Mouse (Mus musculus) limb, embryonic 12.5 days (tissue): ENCODE data around the gene Ints3. TPM values are rescaled to one million over a fixed set of nuclear protein-coding genes. Genes with fewer than 3 reads are reported as not detected.

ENCODE experiments used
- ATAC-seq: fragments of 200-750 bp; cut with Nextera tagmentation; 2 replicates; pipeline ENCODE4 v1.8.0; 2017; ENCODE audit warnings: low read depth, moderate TSS enrichment; ENCODE audit not compliant: insufficient number of reproducible peaks, insufficient read depth, low FRiP score, low TSS enrichment
- H3K27ac ChIP-seq: fragments of 300-500 bp; sonication (generic); 2 replicates; pipeline ENCODE4 v1.5.1; 2016; ENCODE audit warnings: mild to moderate bottlenecking, moderate library complexity
- H3K27me3 ChIP-seq: fragments of 300-500 bp; sonication (generic); 2 replicates; pipeline ENCODE4 v1.6.1; 2016; ENCODE audit warnings: mild to moderate bottlenecking, moderate library complexity
- H3K36me3 ChIP-seq: fragments of 300-500 bp; sonication (generic); 2 replicates; pipeline ENCODE4 v1.6.1; 2016; ENCODE audit warnings: mild to moderate bottlenecking, moderate library complexity
- H3K4me1 ChIP-seq: fragments of 300-500 bp; sonication (generic); replicated peaks from 2 replicates; pipeline ENCODE4 v1.6.1; 2016
- H3K4me2 ChIP-seq: fragments of 300-500 bp; sonication (generic); 2 replicates; pipeline ENCODE4 v1.6.1; 2016; ENCODE audit warnings: mild to moderate bottlenecking, moderate library complexity
- H3K4me3 ChIP-seq: fragments of 300-500 bp; sonication (generic); replicated peaks from 2 replicates; pipeline ENCODE4 v1.5.1; 2016; ENCODE audit warnings: mild to moderate bottlenecking
- H3K9ac ChIP-seq: fragments of 300-500 bp; sonication (generic); replicated peaks from 2 replicates; pipeline ENCODE4 v1.6.1; 2016; ENCODE audit warnings: mild to moderate bottlenecking, moderate library complexity
- H3K9me3 ChIP-seq: fragments of 300-500 bp; sonication (generic); 2 replicates; pipeline ENCODE4 v1.6.1; 2016; ENCODE audit warnings: mild to moderate bottlenecking, moderate library complexity
- WGBS: fragments of 180-500 bp; shearing (Covaris S2); methylation state at CpG from one replicate; pipeline ENCODE4 v1.1.7; 2016; 5-methylcytosine and 5-hydroxymethylcytosine counted together
- polyA plus RNA-seq: library from polyadenylated mRNA; unstranded; fragments of >200 nt; fragmentation: Nextera tagmentation; extraction: Ambion mirVana; gene quantifications from 2 replicates; pipeline ENCODE4 v1.2.1, GENCODE M21; 2016

Ints3 gene
- polyA plus RNA-seq, 1 experiment from 2014 or later = 44.5 TPM

DNA sequence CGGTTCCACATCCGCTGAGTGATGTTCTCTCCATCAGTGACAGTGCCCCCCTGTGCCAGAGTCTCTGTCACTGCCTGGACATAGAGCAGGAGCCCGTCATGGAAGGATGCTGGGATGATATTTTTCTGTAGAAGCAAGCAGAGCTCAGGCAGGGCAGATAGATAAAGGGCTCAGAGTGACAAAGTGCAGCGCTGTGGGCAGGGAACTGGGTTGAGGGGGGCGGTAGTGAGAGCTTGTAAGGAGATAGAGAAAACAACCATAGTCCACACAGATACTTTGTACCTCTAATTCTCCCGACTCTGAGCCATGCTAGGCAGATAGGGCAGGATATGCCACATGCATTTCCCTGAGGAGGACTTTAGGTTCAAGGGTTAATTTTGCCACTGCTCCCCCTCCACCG, 29.2 kb upstream of the Ints3 start:
- Histone ChIP-seq H3K36me3 (no peaks in the 10 kb centered on the region), H3K27me3 (peaks cover 66% of the 10 kb centered on the region), H3K4me2 (no peak overlapping the region), H3K27ac (no peak overlapping the region), H3K4me1 (peaks cover 17% of the 10 kb centered on the region), H3K9me3 (no peaks in the 10 kb centered on the region), H3K4me3 (no peak overlapping the region), H3K9ac (no peak overlapping the region)
- ATAC-seq = no peak
- 32% methylated on average over 7 of the region's 7 CpGs for WGBS

DNA sequence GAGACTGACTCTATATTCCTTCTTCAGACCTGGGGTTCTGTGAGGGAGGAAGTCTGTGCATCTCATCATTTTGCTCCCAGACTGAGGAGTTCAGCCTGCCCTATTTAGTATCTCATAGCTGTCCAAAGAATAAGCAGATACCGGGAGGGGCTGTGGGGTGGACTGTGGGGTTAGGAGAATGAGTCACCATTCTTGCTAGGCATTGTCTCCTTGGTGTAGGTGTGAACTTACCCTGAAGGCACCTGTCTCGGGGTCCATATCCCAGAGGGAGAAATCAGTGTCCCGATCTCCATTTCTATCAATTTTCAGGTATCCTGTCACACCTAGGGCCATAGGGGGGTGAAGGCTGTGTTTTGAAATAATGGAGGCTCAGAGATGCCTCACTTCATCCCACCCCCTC, 28.5 kb upstream of the Ints3 start:
- Histone ChIP-seq H3K4me3 (no peak overlapping the region), H3K36me3 (no peaks in the 10 kb centered on the region), H3K9ac (no peak overlapping the region), H3K27me3 (peaks cover 66% of the 10 kb centered on the region), H3K27ac (no peak overlapping the region), H3K9me3 (no peaks in the 10 kb centered on the region), H3K4me1 (peaks cover 17% of the 10 kb centered on the region), H3K4me2 (no peak overlapping the region)
- 84% methylated on average over 3 of the region's 3 CpGs for WGBS
- ATAC-seq = no peak

- Histone ChIP-seq H3K36me3 (no peaks in the 10 kb centered on the region), H3K27me3 (peaks cover 53% of the 10 kb centered on the region), H3K4me2 (no peak overlapping the region)
Measured at GRCm38 (mm10) chr3:90460315-90460714, 26.9 kb upstream of the Ints3 start.

GRCm38 (mm10) chr3:90459727-90460126, 26.3 kb upstream of the Ints3 start:
- no peaks in the 10 kb centered on the region; the same call in 1 of the 2 replicates for H3K4me1 ChIP-seq
- 79% methylated on average over 9 of the region's 9 CpGs for WGBS
- ATAC-seq = no peak
- H3K36me3 ChIP-seq = no peaks in the 10 kb centered on the region
- peaks cover 47% of the 10 kb centered on the region for H3K27me3 ChIP-seq
- no peak overlapping the region for H3K4me2 ChIP-seq
- H3K9ac ChIP-seq = no peak overlapping the region
- H3K9me3 ChIP-seq = no peaks in the 10 kb centered on the region
- no peak overlapping the region for H3K4me3 ChIP-seq
- H3K27ac ChIP-seq = no peak overlapping the region

More at GRCm38 (mm10) chr3:90460315-90460714, 26.9 kb upstream of the Ints3 start:
- whole genome bisulfite sequencing = 69% methylated on average over 5 of the region's 5 CpGs
- Histone ChIP-seq H3K9me3 (no peaks in the 10 kb centered on the region), H3K9ac (no peak overlapping the region), H3K4me3 (no peak overlapping the region), H3K4me1 (peaks cover 6% of the 10 kb centered on the region), H3K27ac (no peak overlapping the region)
- ATAC-seq = no peak

DNA sequence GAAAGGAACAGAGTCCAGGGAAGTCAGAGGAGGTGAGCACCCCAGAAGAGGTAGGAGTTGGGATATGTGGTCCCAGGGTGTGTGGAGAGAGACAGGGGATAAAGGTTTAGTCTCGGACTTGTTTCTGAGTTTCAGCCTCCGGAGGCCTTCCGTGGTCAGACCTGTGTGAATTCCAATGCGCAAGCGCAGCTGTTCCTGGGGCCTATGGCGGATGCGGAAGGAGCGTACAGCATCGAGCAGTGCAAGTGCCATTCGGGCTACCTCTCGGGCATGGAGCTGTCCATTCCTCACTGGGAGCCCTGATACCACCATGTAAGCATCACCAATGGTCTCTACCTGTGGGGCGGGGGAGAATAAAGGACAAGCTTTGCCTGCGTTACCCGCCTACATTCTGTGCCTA, 21.5 kb upstream of the Ints3 start:
- Histone ChIP-seq H3K4me2 (no peak overlapping the region), H3K36me3 (no peaks in the 10 kb centered on the region), H3K4me1 (no peaks in the 10 kb centered on the region; the same call in 1 of the 2 replicates), H3K4me3 (no peak overlapping the region), H3K9ac (no peak overlapping the region), H3K27ac (no peak overlapping the region), H3K27me3 (peaks cover 7% of the 10 kb centered on the region; the same call in 1 of the 2 replicates), H3K9me3 (no peaks in the 10 kb centered on the region)
- WGBS = 85% methylated on average over 14 of the region's 14 CpGs
- no peak for ATAC-seq

DNA sequence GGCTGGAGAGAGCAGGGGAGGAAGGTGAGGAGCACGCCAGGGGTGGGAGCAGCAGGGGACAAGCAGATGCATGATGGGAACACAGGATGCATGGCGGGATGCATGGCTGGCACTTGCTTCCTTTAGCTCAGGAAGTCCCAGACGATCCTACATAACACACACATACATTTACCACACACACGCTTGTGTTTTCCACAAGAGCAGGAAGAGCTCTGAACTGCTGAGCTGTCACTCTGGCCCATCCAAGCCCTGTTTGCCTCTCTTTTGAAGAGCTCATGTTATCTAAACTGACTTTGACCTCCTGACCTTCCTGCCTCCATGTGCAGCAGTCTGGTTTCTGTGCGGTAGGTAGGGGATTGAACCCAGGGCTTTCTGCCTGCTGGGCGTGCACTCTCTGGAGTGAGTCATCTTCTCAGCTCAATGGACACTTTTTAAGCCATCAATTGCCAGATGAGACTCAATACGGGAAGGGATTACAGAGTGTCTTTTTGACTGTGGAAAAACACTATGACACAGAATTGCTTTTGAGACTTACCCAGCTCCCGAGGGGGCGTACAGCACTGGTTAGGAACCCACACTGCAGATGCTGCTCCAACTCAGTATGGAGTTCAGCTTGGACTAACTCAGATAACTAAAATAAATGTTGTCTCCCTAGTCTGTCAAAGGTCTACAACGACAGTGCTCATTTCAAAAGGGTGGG, 18.1 kb upstream of the Ints3 start:
- Histone ChIP-seq H3K9me3 (no peaks in the 10 kb centered on the region), H3K4me3 (no peak overlapping the region), H3K27ac (0 out of 2 replicates have a peak overlapping the region, but pooled peaks have one; percentile 12), H3K4me1 (peaks cover 8% of the 10 kb centered on the region), H3K36me3 (no peaks in the 10 kb centered on the region), H3K9ac (0 out of 2 replicates have a peak overlapping the region, but pooled peaks have one; percentile 23), H3K27me3 (0 out of 2 replicates have a peak, but pooled peaks cover 4% of the 10 kb centered on the region), H3K4me2 (peak overlapping the region; percentile 31)
- no peak for ATAC-seq
- 53% methylated on average over 10 of the region's 10 CpGs for WGBS

DNA sequence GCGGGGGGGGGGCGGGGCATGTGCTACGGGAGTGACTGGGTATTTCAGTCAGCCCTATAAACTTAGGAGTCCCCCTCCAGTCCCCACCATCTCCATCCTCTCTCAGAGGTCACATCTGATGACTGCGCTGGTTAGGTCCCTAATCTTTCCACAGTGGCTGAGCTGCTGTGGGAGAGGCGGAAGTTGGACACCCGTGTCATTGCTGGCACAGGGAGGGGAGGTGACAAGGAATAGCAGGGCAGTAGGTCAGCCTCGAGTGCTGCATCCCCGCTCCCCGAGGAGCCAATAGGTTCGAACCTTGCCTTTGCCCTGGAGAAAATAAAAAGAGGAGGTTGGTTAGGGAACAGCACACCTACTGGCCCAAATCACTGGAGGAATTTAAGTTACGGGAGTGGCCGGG, 17.5 kb upstream of the Ints3 start:
- Histone ChIP-seq H3K9me3 (no peaks in the 10 kb centered on the region), H3K4me3 (0 out of 2 replicates have a peak overlapping the region, but pooled peaks have one; percentile 1), H3K9ac (0 out of 2 replicates have a peak overlapping the region, but pooled peaks have one; percentile 23), H3K4me1 (peaks cover 10% of the 10 kb centered on the region), H3K36me3 (no peaks in the 10 kb centered on the region), H3K27ac (0 out of 2 replicates have a peak overlapping the region, but pooled peaks have one; percentile 12), H3K27me3 (0 out of 2 replicates have a peak, but pooled peaks cover 4% of the 10 kb centered on the region), H3K4me2 (peak overlapping the region; percentile 31)
- WGBS = 32% methylated on average over 12 of the region's 12 CpGs
- ATAC-seq = no peak

DNA sequence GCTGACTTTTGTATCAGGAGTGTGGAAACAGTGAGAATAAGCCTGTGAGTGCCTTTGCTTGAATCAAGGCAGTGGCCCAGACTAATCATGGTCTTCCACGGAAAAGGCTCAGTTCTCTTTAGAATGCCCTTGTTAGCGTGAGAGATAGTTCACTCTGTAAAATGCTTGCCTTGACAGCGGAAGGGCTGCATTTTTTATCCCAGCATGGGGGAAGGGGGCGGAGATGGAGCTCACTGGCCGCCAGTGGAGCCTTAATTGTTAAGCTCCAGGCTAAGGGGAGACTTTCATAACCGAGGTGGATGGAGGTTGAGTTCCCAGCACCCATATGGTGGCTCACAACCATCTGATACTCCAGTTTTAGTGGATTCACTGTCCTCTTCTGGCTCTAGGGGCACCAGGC, 15.2 kb upstream of the Ints3 start:
- 42% methylated on average over 6 of the region's 6 CpGs for WGBS
- no peaks in the 10 kb centered on the region for H3K9me3 ChIP-seq
- no peak overlapping the region for H3K4me3 ChIP-seq
- H3K36me3 ChIP-seq = no peaks in the 10 kb centered on the region
- no peak overlapping the region for H3K4me2 ChIP-seq
- no peak overlapping the region for H3K9ac ChIP-seq
- ATAC-seq = no peak
- H3K27ac ChIP-seq = no peak overlapping the region
- H3K4me1 ChIP-seq = peaks cover 15% of the 10 kb centered on the region
- 0 out of 2 replicates have a peak, but pooled peaks cover 4% of the 10 kb centered on the region for H3K27me3 ChIP-seq

- H3K36me3 ChIP-seq = no peaks in the 10 kb centered on the region
- H3K4me2 ChIP-seq = peak overlapping the region; percentile 57
- H3K27me3 ChIP-seq = 0 out of 2 replicates have a peak, but pooled peaks cover 4% of the 10 kb centered on the region
- no peak overlapping the region for H3K9ac ChIP-seq
- no peaks in the 10 kb centered on the region for H3K9me3 ChIP-seq
- peaks cover 15% of the 10 kb centered on the region for H3K4me1 ChIP-seq
- H3K4me3 ChIP-seq = peak overlapping the region; percentile 28
- WGBS = 28% methylated on average over 7 of the region's 7 CpGs
- ATAC-seq = peak; percentile 22; the same call in 1 of the 2 replicates
- peak overlapping the region; percentile 95 for H3K27ac ChIP-seq
Measured at GRCm38 (mm10) chr3:90447123-90447494, 13.7 kb upstream of the Ints3 start.

DNA sequence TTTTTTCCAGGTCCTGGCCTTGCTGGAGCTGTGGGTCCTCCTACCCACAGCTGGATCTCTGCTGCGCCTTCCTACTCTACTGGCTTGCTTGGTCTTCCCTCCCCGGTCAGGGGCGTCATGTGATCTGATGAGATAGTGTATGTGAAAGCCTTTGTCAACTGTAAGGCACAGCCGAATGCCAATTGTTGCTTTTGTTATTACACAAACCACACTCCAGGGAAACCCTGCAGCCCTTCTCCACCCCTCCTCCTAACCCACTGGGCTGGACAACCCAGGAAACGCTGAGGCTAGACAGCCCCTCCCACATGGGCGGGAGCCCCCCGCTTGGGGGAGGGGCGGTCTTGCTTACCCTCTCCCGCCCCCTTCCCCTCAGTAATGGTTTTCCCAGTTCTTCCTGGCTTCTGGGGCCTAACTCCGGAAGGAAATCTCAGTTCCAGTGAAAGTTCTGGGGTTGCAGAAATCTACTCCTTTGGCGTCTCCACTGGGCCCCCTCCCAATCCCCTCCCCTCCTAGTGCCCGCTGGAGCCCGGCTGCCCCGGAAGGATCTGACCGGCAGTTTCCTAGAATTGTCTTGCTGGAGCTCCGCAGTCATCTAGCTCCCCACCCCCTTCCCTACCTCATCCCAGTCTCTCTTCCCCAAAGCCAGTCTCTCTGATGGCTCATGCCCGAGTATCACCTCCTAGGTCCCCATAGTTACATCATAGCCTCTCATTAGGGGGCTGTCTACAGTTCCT, 13.1 kb upstream of the Ints3 start:
- Histone ChIP-seq H3K36me3 (no peaks in the 10 kb centered on the region), H3K4me3 (peak overlapping the region; percentile 28), H3K9ac (peak overlapping the region; percentile 52), H3K9me3 (no peaks in the 10 kb centered on the region), H3K4me2 (peak overlapping the region; percentile 57), H3K27me3 (0 out of 2 replicates have a peak, but pooled peaks cover 4% of the 10 kb centered on the region), H3K27ac (peak overlapping the region; percentile 95), H3K4me1 (peaks cover 15% of the 10 kb centered on the region)
- ATAC-seq = peak; percentile 94
- under 1% methylated on average over 17 of the region's 17 CpGs for WGBS
